Mouse (Mus musculus) heart, postnatal 4 days (tissue): ENCODE results near the gene Ankrd7. TPM values are rescaled to one million over a fixed set of nuclear protein-coding genes. Genes with fewer than 3 reads are reported as not detected.
A peak's percentile ranks its signal among the peaks of the same experiment; 100 is the strongest.
"Not testable (repeated sequence)": the region's sequence is repeated elsewhere in the genome, so short reads cannot be mapped to it uniquely, and the experiment has no call there.

Experiments used
- DNase-seq: peaks from one replicate; pipeline ENCODE4 v3.0.0; 2021
- total RNA-seq, 2 experiments: library from RNA; stranded (reverse); gene quantifications; 2 replicates each; pipeline ENCODE4 v1.2.3; 2021

The Ankrd7 gene
- total RNA-seq: not detected

DNA sequence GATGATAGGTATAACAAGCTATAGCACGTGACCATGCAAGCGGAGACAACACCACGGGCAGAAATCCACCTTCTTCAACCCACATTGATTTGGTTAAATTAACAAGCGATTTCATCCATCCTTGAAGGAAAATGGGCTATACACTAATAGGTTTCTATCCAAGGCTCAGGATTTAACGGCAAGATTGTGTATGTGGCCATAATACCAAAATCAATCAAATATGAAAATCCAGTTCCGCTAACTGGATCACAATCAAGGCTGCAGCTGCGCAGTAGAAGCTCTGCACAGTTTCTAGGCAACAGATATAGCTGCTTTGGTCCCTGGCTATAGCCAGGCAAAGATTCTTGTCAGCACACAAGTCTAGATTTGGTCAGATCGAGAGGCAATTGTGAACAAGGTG, at the start of gene Ankrd7:
Ankrd7 (plus strand) TSS at position 301 of the 400 bp plus-strand sequence.
- no peak for DNase-seq

DNA sequence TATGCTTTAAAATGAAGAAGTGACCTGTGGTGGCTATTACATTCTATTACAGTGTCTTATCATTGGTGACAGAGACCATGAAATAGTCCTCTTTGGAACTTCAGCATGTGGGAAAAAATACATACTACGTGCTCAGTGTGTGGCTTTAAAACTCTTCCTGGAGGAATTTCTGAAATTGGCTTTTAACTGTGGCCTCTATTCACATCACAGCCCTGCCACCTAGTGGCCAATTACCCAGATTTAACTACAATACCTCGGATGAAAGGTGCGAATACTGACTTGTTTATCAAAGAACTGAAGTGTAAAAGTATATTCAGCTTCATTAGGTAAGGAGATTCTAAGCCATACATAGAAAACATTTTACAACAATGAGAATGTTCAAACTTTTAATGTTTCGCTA, 46.8 kb upstream of the Ankrd7 start:
- peak; percentile 69 for DNase-seq

DNA sequence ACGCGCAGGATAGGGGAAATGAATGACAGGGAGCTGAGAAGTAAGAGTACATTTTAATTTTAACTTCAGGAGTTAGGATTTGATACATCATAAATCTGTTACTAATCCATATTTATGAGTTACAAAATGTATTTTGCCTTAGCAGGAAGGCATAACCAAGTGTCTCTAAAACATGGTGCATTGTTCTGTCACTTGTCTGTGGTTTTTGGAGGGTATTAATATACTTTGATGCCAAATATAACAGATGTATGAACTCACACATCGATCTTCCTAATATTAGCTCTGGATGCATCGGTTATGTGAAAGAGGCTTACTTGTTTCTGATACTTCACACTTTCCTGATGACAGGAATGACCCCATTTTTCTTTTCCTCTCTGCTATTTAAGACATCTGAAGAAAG, 45.9 kb upstream of the Ankrd7 start:
- DNase-seq: no peak

DNA sequence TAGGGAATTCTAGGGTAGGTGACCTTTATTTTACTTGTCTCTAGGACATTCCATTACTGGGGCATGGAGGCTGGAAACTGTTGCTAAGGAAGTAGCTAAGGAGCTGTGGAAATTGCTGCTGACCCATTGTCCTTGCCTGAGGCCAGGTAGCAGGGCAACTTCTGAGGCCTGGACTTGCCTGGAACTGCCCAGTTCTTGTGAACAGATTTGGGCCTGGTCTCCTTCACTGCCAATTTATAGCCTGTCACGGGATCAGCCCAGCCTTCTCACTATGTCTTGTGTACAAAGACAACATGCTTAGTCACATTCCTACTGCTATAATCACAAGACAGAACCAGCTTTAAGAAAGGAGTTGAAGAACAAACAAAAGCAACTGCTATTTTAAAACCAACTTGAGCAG, 43.3 kb upstream of the Ankrd7 start:
- DNase-seq: no peak

DNA sequence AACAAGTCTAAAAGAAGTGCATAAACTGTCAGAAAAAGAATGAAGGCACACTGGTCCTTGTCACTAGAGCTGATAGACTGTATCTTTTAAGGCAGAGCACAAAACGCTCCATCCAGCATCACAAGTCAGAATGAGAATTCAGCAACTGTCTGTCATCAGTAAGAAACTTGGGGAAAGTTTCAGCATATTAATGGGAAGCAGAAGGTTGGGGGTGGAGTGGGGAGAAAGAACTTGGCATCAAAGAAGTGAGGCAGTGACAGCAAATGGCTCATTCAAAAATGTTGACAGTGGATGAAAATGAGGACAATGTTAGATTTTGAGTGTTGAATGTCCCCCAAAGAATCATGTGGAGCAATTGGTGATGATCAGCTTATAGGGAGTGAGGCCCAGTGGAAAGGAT, 33.2 kb upstream of the Ankrd7 start:
- DNase-seq: no peak

DNA sequence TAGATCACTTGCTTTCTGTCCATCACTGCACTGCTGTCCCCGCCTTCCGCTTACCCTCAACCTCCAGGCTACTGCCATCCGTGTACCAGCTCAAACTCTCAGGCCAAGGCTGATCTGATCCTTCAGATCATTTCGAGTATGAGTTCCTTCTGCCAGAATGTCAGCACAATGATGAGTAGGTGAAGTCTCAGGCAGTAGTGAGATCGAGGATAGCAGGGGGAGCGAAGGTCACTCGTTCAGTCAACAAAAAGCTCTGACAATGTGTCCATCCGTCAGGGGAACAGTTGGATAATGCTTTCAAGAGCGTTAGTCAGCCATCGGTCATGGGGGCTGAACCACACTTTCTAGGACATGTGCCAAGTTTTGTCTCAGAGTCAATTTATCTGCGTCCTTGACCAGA, 21.6 kb upstream of the Ankrd7 start:
- not testable (repeated sequence) for DNase-seq

DNA sequence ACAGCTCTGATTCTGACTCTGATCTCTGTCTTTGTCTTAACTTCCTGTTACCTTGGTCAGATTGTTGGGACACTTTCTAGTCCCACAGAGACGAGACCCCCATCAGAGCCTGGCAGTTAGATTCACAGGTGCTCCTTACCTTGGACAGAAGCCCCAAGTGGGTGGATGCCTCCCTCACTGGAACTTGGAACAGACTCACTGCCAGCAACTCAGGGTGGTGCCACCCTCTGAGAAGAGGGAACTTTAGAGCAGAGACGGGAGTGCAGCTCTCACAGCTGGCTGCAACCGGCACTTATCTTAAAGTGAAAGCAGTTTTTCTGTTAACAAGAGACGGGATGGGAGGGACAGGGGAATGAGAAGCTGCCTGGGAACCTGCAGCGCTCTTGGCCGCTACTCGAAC, 20.5 kb upstream of the Ankrd7 start:
- not testable (repeated sequence) for DNase-seq

DNA sequence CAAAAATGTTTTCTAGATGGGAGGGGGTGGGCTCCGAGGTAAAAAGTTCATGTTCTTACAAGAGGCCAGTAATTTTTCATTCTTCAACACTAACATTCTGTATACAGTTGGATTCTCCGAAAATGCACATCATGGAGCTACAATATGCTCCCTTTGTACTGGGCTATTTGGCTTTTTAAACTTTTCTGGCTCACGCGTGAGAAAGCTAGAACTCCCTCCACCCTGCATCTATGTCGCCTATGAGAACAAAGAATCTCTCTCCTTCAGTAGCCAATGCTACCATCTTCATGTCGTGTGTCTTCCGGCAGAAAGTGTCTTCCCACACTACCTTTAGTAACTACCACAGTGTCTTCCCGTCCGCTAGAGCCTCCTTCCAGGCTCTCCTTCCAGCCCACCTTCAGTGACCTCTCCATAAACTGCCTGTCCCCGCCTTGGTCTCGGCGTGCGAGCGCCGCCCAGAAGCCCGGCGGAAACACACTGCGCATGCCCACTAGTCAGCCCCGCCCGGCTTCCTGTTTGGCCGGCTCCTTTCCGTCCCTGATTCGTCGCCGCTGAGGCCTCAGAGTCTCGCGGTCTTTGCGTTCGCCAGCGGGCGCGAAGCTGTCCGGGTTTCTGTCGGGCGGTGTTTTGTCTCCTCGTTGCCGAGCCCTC, 17.9 kb upstream of the Ankrd7 start, which contains the start of gene Lsm8:
Lsm8 (plus strand) TSS at position 529 of the 651 bp plus-strand sequence.
- DNase-seq: peak; percentile 98

DNA sequence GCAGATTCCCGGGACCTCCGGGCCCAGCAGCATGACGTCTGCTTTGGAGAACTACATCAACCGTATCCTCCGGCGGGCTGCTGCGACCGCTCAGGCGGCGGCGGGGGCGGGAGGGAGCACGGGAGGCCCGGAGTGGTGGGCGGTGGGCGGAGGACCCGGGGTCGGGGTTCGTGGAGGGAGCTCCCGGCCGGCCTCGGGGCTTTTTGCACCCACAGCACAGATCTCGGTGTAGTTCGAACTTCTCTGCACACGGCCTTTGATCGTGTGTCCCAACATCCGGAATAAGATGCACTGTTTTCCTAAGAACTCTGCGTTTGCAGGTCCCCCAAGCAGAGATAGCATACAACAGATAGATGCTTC, 17.4 kb upstream of the Ankrd7 start:
- DNase-seq: no peak

DNA sequence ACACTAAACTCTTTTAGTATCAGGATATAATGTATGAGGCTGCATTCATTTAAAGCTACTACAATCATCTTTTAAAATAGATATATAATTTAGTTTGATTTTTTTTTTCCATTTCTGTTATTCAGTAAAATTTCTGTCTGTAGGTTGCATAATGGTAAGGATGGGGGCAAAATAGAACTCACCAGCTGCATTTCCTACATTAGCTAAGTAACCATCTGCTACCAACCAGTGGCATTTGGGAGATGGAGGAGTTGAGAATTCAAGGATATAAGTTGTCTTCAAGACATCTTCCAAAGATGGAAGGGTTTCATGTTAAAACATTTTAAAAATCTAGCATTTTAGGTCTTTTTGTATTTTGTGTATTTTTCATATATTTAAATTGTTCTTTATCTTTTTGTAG, 10.8 kb upstream of the Ankrd7 start:
- no peak for DNase-seq

DNA sequence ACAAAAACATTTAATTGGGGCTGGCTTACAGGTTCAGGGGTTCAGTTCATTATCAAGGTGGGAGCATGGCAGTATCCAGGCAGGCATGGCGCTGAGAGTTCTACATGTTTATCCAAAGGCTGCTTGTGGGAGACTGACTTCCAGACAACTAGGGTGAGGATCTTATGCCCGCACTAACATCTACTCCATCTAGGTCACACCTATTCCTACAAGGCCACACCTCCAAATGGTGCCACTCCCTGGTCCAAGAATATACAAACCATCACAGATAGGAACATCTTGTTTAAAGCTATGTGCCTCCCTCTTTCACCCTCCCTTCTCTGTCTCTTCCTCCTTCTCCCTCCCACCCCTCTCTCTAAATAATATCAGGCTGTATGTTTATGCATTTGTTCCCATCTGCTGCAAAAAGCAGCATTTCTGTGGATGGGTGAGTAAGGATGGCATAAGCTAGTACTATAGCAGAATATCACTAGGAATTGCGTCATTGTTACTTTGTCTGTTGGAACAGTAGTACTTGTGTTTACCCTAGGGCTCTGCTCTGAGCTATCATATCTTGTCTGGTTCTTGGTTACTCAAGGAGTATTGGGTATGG, 9.5 kb upstream of the Ankrd7 start:
- no peak for DNase-seq

DNA sequence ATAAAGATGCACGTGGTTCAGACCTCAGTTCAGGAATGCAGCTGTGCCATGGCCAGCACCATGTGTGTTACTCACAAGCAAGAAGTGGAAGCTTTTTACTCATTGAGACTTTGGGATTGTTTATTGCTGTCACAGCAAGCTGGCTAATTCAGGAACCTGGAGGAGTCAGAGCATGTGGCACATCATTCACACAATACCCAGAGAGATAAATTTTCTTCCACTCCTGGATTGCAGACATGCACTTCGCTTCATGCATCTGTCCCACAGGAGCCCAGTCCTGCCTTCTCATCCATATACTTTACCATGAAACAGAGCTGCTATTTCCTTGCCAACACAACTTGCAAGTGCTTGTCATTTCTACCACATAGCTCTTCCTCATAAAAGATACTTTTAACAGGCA, 22.9 kb downstream of the Ankrd7 start:
- DNase-seq: no peak

DNA sequence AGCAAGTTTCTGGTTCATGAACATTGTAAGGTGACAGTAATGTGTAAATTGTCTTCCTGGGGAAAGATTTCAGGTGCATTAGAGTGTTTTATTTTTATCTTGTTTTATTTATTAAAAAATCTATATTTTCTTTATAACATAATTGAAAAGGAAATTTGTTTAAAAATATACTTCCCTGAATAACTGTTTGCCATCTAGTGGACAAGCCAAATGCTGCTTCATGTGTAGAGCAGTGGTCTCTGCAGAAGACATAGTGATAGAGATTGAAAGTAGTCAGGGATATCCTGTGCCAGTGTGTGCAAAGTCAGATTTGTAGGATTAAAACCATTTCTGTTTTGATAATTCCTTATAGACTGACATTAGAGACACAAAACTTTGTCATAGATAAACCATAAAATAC, 28.0 kb downstream of the Ankrd7 start:
- DNase-seq: no peak

DNA sequence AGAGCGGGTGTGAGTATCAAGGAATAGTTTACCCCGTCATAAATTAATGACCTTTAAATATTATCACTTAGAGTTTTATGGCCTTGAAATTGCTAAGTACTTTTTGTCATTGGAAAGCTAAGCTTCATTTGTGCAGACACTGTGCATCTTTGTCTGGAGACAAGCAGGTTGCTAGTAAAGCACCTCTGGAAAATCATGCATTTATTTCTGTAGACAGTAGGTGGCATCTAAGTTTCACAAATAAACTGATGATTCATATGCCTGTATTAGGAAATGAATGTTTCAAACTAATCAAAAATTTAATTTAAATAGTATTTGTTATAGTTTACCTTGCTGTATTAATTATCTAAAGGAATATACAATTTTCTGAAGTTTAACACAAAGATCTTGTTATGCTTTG, 41.1 kb downstream of the Ankrd7 start:
- no peak for DNase-seq

DNA sequence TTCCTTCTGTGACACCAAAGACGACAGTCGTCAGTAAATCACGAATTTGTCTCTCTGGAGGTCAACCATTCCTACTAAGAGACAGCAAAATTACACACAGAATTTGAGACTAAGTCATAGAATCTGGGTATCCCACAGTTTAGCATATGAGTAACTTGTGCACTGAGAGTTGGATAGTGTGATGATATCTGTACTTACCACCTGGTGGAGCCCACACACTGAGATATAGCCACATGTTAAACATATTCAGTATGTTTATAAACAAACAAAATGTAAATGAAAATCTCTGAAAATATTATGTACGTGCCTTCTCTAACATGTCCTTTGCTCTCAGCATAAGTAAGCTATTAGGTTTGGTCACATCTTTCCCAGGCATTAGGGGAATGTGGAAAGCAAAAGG, 47.1 kb downstream of the Ankrd7 start:
- DNase-seq: no peak

DNA sequence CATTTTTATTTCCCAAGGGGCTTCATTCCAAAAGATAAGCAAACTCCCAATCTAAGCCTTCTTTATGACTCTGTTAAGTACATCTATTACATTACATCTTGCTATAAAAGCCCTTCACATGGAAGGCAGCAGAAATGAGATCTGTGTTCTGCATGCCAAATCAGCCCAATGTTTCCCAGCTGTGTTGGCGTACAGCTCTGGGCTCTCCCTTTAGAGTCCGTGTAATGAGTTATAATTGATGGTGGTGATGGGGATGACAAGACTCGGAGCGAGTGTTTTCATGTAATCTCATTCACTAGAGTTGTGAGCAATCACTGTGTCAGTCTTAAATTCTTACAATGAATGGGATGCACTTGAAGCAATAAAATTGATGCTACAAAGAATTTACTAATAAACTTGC, 49.9 kb downstream of the Ankrd7 start:
- no peak for DNase-seq

DNA sequence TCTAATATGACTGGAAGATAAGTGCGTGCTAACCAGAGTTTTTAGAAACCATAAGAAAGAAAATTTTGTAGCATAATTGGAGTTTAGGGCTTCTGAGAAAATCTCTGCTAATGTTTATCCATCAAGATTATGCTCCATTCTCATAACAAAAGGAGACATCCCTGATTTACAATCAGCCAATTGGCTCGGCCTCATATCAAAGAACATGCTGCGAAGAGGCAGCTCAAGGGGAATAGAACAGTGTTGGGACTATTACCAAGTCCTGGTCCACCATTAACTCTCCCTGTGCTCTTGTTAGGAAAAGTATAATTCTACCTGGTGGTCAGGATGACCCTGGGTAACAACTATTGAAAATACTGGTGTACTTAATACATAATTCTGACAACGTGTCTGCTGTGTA, 50.4 kb downstream of the Ankrd7 start:
- no peak for DNase-seq

Other genes starting within 250 kb of the Ankrd7 start
- 10 to 100 TPM; 47.6 to 48.3 TPM for gene Lsm8, start 17.7 kb upstream of the Ankrd7 start, total RNA-seq